Mouse (Mus musculus): ENCODE results near the gene Cd47. TPM values are rescaled to one million over a fixed set of nuclear protein-coding genes. Genes with fewer than 3 reads are reported as not detected.

Gene Cd47
- total RNA-seq, 2 experiments from 2014 or later = 53.2 to 55.3 TPM

GRCm38 (mm10) chr16:49905041-49905440 is 104.7 kb downstream of the Cd47 start:
- DNase-seq (ENCODE audit: low spot score in 2 of 2) = no peak

- peak in 1 of 2 experiments; percentile 23 for DNase-seq (ENCODE audit: low spot score in 2 of 2)
Measured at GRCm38 (mm10) chr16:49905601-49906001, 105.3 kb downstream of the Cd47 start.

- DNase-seq (ENCODE audit: low spot score in 2 of 2) = no peak
Measured at GRCm38 (mm10) chr16:49906066-49906465, 105.7 kb downstream of the Cd47 start.

GRCm38 (mm10) chr16:49906940-49907339 is 106.6 kb downstream of the Cd47 start:
- no peak for DNase-seq (ENCODE audit: low spot score in 2 of 2)

- no peak for DNase-seq (ENCODE audit: low spot score in 2 of 2)
Measured at GRCm38 (mm10) chr16:49907356-49907755, 107.0 kb downstream of the Cd47 start.

DNA sequence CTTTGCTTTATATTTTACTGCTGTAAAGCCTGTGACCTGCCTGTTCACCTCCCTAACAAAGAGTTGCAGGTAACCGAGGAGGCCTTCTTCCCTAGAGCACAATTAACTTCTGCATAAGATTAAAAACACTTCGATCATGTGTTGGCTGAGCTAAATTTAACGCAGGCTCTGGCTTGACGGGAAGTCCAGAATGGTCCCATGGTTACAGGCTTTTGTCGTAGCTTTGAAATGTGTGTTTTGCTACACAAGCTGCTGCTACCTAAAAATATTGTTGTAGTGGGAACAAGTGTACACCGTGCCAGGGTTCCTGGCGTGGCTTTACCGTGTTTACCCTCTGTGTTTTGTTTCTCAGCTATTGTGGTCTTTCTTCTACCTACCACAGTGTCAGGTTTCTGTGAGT is 109.2 kb downstream of the Cd47 start:
- no peak for DNase-seq (ENCODE audit: low spot score in 2 of 2)

DNA sequence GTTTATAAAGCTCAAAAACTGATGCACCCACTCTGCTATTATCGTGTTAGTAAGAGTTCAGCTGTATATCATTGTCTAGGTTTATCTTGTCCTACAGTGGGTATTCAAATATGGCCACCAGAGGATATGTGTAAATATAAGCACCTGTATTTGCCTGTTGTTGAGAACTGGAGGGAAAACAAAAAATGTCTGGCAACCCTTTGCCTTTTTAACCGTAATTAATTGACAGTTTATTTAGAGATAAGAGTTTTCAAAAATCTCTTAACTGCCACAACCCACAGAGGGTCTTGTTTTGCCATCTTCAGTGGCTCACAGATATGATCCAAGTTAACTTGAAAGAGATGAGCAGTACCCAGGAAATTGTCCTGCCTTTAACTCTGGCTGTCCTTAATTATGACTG is 113.8 kb downstream of the Cd47 start:
- DNase-seq (ENCODE audit: low spot score in 2 of 2) = no peak

DNA sequence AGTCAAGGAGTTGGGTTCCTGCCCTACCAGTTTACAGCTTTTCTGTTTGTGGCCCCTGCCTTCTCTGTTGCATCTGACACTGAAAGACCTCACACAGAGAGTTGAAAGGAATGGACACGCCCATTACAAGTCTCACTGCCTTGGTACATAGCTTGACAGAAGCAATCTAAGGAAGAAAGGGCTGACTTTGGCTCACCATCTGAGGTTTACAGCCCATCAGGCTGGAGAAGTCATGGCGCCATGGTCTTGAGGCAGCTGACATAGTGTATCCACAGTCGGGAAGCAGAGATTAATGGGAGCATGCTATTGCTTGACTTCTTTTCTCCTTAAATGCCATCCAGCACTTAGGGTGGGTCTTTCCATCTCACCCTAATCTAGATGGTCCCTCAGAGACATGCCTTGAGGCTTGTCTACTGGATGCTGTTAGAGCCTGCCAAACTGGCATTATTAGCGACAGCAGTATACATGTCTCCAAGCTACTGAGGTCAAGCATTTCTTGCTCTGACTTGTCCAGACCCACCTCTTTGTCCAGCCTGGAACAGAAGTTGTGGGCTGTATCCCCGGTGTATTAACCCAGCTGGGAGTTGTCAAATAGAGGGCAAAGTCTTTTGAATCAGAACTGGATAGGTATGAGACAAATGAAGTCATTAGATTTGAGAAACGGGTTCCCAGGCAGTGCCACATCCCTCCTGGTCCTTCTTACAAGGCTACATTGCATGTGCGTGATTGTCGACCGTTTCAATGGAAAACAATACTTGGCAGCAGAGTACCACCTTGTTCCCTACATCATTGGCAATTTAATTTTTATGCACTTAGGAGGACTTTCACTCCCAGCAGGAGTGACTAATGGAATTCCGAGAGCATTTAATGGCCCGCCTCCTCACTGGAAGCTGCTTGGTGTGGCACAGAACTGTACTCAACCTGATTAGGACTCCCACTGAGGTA is 115.5 kb downstream of the Cd47 start:
- no peak for DNase-seq (ENCODE audit: low spot score in 2 of 2)

GRCm38 (mm10) chr16:49920191-49920590 is 119.9 kb downstream of the Cd47 start:
- DNase-seq (ENCODE audit: low spot score in 2 of 2) = no peak

- DNase-seq (ENCODE audit: low spot score in 2 of 2) = no peak
Measured at GRCm38 (mm10) chr16:49921677-49922076, 121.3 kb downstream of the Cd47 start.

DNA sequence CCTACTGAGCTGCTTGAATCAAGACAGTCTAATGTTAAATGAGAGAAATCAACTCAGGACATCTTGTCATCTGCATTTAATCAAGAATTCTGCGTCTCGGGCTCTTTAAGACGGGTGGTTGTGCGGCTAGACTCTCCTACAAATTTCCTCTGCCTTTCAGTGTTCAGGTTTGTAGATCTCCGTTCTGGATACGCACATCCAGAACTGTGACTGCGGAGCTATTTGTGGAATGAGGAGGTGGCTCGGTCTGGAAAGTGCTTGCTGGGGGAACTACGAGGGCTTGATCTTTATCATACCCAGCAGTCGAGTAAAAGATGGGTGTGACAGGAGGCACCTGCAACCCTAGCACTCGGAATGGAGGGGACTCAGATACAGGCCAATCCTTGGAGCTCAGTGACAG is 121.8 kb downstream of the Cd47 start:
- DNase-seq (ENCODE audit: low spot score in 2 of 2) = no peak

DNA sequence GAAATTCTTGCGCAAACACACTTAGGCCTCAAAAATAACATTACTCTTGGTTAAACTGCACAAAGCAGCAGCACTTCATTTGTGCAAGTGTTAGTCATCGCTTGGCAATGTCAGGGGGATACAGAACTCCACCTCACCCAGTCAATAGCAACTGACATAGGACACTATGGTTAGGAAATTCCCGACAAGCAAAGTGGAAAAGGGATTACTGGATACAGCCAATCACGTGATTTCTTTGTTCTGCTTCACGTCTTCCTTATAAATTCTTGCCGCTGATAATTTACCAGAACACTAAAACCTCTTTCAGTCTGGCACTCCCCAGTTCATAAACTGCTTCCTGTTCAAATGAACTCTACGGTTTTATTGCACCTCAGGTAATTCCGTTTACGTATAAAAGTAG is 123.4 kb downstream of the Cd47 start:
- DNase-seq (ENCODE audit: low spot score in 2 of 2) = no peak

DNA sequence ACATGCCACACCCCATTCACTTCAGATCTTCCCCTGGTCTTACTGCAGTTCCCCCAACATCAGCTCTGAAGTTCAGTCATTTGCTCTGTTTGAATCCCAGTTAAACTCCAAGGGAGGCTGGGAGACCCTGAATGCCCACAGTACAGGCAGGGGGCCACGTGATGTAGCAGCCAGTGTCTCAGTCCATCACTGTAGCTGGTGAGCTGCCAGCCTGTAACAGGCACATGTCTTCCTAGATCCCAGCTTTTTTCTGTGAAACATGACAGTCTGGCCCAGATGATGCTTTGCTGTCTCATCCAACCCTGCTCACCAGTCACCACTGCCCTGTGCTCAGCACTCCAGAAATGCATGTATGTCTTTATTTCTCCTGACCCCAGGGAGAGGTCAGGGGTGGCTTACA is 124.6 kb downstream of the Cd47 start:
- no peak for DNase-seq (ENCODE audit: low spot score in 2 of 2)

- DNase-seq (ENCODE audit: low spot score in 2 of 2) = no peak
Measured at GRCm38 (mm10) chr16:49933274-49933673, 132.9 kb downstream of the Cd47 start.

- DNase-seq (ENCODE audit: low spot score in 2 of 2) = no peak
Measured at GRCm38 (mm10) chr16:49936008-49936443, 135.7 kb downstream of the Cd47 start.

DNA sequence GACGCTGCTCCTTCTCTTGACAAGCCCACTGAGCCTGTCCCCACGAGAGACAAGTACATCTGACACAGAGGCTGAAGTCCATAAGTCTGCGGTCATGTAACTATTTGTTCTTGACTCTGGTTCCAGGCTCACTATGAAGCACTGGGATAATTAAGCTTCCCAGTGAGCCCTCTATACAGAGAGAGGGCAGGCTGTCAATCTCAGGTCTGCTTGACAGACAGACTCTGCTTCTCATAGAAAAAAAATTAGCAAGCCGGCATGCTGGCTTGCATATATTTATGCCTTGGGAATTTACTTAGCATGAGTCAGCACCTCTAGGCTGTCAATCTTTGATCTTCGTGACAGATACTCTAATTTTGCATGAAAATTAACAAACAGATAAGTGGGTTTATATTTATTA is 136.5 kb downstream of the Cd47 start:
- DNase-seq (ENCODE audit: low spot score in 2 of 2) = no peak

DNA sequence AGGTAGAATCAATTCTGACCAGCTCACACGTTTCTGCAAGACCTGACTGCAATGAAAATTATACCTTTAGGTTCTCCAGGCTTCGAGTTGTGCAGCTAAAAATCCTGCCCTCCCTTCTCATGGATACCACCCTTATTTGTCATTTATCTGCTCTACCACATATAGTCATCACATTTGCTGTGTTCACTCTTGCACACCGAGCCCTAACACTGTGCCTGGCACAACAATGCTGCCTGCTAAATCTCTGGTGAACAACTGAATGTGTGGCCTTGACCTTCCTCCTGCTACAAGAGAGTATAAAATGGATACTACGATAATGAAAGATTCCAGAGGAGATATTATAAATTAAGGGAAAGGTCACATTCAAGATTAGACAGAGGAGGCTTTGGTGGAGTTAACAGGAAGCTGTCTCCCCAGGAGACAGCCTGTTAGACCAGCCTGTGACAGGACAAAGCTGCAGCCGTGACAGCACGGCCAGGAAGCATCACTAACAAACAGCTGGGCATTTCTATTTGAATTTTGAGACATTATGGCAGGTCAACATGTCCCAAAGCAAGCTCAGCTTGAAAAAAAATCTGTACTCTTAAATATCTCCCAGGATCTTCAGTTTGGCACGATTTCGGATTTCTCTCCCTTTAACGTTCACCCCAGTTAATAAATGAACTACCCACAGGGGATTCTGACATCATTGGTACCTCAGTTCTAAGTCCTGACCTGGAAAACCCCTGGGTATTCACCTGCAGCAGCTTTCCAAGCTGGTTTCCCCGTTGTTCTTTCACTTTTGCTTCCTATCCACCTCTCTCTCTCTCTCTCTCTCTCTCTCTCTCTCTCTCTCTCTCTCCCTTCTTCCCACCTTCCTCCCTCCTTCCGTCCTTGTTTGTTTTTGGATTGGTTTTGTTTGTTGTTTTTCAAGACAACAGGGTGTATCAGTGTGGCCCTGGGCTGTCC is 137.2 kb downstream of the Cd47 start:
- no peak for DNase-seq (ENCODE audit: low spot score in 2 of 2)

DNA sequence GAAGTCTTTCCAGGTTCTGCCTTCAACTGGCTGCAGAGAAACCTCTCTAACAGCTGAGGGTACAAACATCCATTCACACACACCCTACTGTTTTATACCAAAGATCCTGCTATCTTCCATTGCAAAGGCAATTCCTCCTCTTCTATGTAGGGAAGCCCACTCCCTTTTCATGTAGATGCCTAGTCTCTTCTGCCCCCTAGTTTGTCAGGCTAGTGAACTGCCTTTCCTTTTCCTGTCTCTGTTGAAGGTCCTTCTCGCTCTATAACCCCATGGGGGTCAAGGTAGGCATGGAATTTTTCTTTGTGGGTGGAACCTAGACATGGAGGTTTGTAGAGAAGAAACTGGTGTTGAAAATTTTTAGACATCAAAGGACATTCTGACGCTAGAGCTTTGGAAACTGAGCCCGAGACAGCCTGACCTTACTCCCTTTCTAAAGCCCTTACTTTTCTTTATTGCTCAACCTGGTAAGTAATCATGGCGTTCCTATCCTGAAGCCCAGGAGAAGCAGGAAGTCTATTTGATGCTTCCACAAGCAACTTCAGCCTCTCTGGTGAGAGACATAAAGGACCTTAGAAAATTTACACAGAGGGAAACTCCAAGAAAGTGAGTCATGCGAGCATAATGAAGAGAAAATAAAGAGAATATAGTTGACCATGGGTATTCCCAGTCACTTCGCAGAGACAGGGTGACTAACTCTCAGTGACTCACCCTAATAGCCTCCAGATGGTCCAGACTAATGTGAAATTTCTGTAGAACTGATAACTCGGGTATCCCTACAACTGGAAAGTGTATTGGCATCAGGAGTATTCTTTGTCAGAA is 138.4 kb downstream of the Cd47 start:
- no peak for DNase-seq (ENCODE audit: low spot score in 2 of 2)

- DNase-seq (ENCODE audit: low spot score in 2 of 2) = no peak
Measured at GRCm38 (mm10) chr16:49939376-49939775, 139.0 kb downstream of the Cd47 start.

GRCm38 (mm10) chr16:49940473-49940872 is 140.1 kb downstream of the Cd47 start:
- DNase-seq (ENCODE audit: low spot score in 2 of 2) = no peak

DNA sequence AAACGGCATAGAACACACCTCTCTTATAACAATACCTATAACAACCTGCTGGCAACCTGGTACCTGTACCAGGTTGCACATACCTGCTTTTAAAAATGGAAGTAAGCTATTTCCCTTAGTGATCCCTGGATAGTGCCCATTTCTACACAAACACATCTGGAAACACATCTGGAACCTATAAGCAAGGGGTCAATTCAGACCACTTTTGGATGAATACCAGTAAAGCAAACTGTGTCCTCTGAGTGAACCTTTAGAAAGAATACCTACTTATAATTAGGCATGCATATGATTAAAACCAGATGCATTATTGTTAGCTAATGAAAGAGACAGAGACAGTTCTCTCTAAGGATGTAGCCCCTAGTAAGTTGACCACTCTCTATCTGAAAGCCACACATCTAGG is 140.7 kb downstream of the Cd47 start:
- no peak for DNase-seq (ENCODE audit: low spot score in 2 of 2)
